Mouse (Mus musculus): ENCODE data around the gene Egfr. TPM values are rescaled to one million over a fixed set of nuclear protein-coding genes. Genes with fewer than 3 reads are reported as not detected.
A peak's percentile ranks its signal among the peaks of the same experiment; 100 is the strongest.

Egfr gene
- total RNA-seq, 2 experiments from 2014 or later: 19.6 to 22.5 TPM

- no peak for DNase-seq (ENCODE audit: low spot score in 2 of 2)
Observed at GRCm38 (mm10) chr11:16776967-16777366, 25.0 kb downstream of the Egfr start.

DNA sequence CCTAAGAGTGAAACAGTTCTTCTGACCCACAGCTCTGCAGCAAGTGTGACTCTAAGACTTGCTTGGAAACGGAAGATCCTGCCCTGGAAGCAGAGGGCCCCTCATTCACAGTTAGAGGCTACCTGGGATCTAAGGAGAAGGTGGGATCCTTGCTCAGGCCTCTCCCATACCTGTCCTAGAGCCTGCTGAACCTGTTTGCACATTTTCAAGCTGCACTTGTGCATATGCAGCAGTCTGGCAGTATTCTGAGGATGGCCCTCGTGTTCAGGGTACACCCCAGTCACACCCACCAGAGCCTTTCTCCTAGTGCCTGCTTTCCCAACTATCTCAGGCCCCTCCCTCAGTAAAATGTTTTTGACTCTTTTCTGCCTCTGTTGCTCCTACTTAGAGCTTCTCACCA lies 29.6 kb downstream of the Egfr start:
- no peak for DNase-seq (ENCODE audit: low spot score in 2 of 2)

DNA sequence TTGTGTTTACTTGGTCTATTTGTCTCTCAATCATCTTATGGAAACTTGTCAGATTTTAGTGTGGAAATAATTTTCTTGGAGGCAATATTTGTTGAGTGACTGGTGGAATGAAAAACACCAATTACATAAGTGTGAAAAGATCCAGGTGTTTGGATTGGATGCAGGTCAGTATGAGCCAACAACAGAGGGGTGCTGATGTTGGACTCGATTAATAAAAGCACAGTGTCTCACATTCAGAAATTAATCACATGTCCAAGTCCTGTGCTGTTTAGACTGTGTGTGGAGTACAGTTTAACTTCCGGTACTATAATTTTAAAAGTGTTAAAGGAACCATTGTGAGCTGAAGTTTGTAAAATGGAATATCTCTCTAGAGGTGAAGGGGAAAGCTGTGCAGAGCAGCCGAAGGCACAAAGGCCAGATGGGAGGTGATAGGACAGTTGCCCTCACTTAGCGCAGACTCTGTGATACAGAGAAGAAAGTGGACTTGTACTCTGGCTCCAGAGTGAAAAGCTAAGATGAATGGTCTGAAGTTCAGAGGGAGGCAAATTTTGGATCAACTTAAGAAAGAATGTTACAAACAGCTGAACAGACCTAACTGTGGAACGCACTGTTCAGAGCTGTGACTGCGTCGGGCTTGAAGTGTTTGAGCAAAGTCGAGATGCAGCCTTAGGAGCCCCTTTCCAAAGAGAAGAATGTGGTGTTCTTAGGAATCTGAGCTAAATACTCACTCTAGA lies 32.1 kb downstream of the Egfr start:
- DNase-seq (ENCODE audit: low spot score in 2 of 2): no peak

- DNase-seq (ENCODE audit: low spot score in 2 of 2): no peak
Observed at GRCm38 (mm10) chr11:16792638-16793585, 40.9 kb downstream of the Egfr start.

- DNase-seq (ENCODE audit: low spot score in 2 of 2): no peak
Observed at GRCm38 (mm10) chr11:16795012-16795411, 43.0 kb downstream of the Egfr start.

DNA sequence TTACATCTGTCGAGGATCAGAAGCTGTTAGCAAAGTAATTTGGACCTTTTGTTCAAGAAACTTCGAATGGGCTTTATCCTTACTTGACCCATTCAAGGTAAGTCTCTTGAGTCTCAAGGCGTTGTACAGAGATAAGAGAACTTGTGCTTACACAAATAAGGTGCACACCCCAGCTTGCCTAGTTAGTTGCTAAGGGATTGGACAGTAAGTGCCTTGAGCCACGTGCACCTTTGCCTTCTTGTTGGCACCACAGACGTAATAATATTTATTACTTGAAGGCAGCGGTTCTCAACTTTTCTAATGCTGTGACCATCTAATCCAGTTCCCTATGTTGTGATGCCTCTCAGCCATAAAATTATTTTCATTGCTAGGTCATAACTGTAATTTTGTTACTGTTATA lies 43.5 kb downstream of the Egfr start:
- no peak for DNase-seq (ENCODE audit: low spot score in 2 of 2)

- no peak for DNase-seq (ENCODE audit: low spot score in 2 of 2)
Observed at GRCm38 (mm10) chr11:16797456-16797855, 45.5 kb downstream of the Egfr start.

DNA sequence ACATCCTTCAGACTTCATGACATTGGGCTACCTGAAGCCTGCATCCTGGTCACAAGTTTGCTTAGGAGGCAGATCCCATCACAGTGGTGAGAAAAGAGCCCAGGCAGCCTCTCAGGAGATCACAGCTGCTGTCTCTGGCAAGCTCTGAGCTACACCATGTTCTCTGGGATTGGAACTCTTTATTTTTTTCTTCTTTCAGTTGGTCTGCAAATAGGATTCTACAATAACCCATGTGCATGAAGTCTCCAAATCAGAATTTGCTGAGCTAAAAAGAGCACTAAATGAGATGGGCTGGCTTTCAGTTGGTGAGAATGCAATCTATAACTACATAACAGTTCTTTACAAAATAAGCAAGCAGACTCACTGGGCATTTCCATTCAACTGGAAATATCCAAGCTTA lies 46.1 kb downstream of the Egfr start:
- peak in 1 of 2 experiments; percentile 24 for DNase-seq (ENCODE audit: low spot score in 2 of 2)

DNA sequence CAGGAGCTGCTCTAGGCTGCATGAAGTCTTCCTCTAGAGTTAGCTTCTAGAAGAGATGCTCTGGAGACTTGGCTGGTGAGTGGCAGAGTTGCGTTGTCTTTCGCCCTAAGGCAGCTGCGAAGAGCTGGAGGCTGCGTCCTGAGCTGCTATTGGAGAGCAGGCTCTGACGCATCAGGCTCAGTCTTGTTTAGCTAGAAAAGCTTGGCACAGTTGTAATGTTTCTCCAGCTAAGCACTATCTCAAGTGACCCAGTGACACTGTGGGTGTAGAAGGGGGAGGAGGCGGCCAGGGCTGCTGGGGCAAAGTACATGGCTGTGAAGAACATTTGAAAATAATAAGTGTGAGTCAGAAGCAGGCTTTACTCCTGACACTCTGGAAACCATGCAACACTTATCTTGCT lies 48.5 kb downstream of the Egfr start:
- no peak for DNase-seq (ENCODE audit: low spot score in 2 of 2)

GRCm38 (mm10) chr11:16802668-16803067 lies 50.7 kb downstream of the Egfr start:
- DNase-seq (ENCODE audit: low spot score in 2 of 2): no peak

GRCm38 (mm10) chr11:16804016-16804415 lies 52.0 kb downstream of the Egfr start:
- no peak for DNase-seq (ENCODE audit: low spot score in 2 of 2)

DNA sequence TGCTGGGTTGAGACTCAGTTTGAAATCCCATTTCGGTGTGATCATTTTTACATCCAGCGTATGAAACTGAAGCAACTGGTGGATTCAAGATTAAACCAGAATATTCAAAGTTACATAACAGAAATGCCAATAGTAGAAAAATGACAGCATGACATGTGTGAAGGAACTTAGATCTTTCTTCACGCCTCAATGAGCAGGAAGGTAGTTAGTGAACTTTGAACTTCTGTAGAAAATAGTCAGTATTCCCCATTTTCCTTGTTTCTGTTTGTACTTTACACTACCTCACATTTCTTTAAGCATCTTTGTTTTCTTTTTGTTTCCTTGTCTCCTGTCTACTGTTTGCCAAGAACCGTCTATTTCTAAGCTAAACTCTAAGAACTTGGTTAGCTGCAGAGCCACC lies 53.9 kb downstream of the Egfr start:
- no peak for DNase-seq (ENCODE audit: low spot score in 2 of 2)

- DNase-seq (ENCODE audit: low spot score in 2 of 2): no peak
Observed at GRCm38 (mm10) chr11:16809161-16809967, 57.4 kb downstream of the Egfr start.

DNA sequence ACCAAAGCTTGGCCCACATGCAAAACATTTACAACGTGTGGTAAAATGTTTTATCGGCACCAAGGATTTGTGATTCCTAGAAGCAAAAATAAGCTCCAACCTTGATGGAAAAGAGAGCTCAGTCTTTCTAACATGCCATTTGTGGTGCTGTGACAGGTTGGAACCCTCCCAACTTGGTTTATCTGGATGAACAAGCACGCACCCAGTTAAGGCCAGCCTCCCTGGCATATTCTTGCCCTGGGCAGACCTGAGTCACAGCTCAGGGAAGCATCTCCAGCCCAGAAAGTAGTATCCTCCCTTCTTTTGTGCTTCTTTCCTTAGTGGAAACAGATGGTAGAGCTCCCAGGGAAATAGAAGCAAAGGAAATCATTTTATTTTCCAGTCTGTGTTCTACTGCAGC lies 58.1 kb downstream of the Egfr start:
- DNase-seq (ENCODE audit: low spot score in 2 of 2): no peak

GRCm38 (mm10) chr11:16813298-16813697 lies 61.3 kb downstream of the Egfr start:
- no peak for DNase-seq (ENCODE audit: low spot score in 2 of 2)

DNA sequence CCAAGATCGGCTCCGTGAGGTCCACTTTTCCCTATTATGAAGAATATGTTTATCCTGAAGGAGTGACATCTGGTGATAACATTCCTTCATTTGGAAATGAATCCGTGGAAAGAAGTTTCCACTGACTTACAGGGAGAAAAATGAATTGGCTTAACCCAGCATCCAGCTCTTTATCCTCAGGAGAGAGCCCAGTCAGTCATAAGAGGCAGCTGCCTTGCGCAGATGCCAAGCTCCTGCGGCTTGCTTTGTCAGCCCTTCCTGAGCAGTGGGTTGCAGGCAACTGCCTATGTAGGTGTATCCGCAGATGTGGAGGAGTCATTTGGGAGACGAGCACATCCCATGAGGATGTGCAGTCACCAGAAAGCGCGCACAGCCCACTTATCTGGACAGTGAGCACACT lies 64.4 kb downstream of the Egfr start:
- DNase-seq (ENCODE audit: low spot score in 2 of 2): no peak

DNA sequence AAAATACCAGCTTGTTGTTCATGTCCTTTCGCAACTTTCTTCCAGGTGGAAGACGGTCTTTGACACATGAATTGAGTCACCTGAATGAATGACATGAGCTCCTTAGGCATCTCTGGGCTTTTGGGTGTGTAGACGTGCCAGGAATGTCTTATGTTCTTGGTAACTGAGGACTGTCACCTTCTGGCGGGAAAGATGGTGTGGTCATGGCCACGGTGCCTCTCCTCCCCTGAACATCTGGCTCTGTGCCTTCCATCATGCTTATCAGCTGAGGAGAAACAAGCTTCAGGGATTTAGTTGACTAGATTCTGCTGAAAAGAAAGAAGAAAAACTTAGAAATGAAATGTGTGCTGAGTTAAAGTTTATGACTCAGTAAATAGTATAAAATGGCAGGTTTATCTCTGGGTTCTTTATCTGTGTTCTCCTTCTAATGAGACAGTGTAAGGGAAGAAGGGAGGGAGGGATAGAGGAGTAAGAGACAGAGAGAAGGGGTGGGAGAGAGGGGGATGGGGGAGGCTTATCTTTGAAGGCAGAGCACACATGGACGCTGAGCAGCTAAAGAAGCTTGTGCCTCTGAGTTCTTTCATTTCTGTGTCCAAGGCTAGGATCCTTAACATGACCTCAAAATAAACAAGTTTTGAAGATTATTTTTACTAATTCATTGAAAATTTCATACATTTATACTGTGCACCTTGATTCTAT lies 65.5 kb downstream of the Egfr start:
- no peak for DNase-seq (ENCODE audit: low spot score in 2 of 2)

DNA sequence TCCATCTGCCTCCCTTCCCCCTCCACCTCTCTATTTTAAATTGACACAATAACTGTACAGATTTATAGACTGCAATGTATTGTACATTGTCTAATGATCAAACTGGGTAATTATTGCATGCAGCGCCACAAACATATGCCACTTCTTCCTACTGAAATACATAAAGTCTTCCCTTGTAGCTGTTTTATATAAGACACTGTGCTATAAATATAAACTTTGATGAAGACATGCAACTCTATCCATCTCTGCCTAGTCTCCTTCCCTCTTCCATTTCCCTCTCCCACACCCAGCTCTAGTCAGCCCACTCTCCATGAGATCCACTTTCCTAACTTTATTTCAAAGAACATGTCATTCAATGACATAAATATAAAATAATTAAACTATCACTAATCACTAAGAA lies 67.4 kb downstream of the Egfr start:
- DNase-seq (ENCODE audit: low spot score in 2 of 2): no peak

DNA sequence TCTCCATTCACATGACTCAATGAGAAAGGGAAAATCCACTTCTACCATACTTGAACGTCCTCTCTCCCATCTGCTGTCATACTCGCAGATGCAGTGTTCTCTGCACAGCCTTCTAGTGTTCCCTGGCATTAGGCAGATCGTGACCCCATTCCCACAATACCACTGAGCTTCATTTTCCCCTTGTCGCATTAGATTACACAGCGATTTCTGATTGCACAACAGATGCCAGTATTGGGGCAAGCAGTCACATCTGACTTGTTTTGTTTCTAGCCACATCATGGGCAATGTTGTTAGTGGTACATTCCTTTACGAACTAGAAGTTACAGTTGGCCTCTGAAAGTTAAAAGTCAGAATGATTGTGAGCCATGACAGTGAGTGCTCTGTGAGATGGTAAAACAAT lies 68.1 kb downstream of the Egfr start:
- no peak for DNase-seq (ENCODE audit: low spot score in 2 of 2)

GRCm38 (mm10) chr11:16821668-16822254 lies 69.8 kb downstream of the Egfr start:
- DNase-seq (ENCODE audit: low spot score in 2 of 2): no peak

Measured in layer of hippocampus, postnatal 10 days (tissue).